Mouse (Mus musculus) naive thymus-derived CD4-positive, alpha-beta T cell, adult 2 months (primary cell): ENCODE results near the gene Cldn14.
"Not testable (repeated sequence)": the region's sequence is repeated elsewhere in the genome, so short reads cannot be mapped to it uniquely, and the experiment has no call there.

Experiments used
- DNase-seq: peaks from one replicate; pipeline ENCODE4 v3.0.0-alpha.2; 2011; ENCODE audit warnings: low read depth

Cldn14 gene

GRCm38 (mm10) chr16:94008737-94009136 is at the start of gene Cldn14:
Gene Cldn14 (minus strand): TSS chr16:94008837.
- no peak for DNase-seq

GRCm38 (mm10) chr16:94055576-94055975 is 46.9 kb upstream of the Cldn14 start:
- DNase-seq = no peak

- DNase-seq = no peak
Measured at GRCm38 (mm10) chr16:94055176-94055575, 46.5 kb upstream of the Cldn14 start.

GRCm38 (mm10) chr16:94050368-94050767 is 41.7 kb upstream of the Cldn14 start:
- DNase-seq = no peak

- DNase-seq = peak; percentile 20
Measured at GRCm38 (mm10) chr16:94044996-94045395, 36.4 kb upstream of the Cldn14 start.

GRCm38 (mm10) chr16:94043797-94044196 is 35.2 kb upstream of the Cldn14 start:
- DNase-seq = no peak

- DNase-seq = no peak
Measured at GRCm38 (mm10) chr16:94041065-94041712, 32.6 kb upstream of the Cldn14 start.

GRCm38 (mm10) chr16:94040485-94040884 is 31.8 kb upstream of the Cldn14 start:
- DNase-seq = no peak

GRCm38 (mm10) chr16:94038986-94039341 is 30.3 kb upstream of the Cldn14 start:
- no peak for DNase-seq

- peak; percentile 82 for DNase-seq
Measured at GRCm38 (mm10) chr16:94038272-94038985, 29.8 kb upstream of the Cldn14 start.

GRCm38 (mm10) chr16:94037280-94037679 is 28.6 kb upstream of the Cldn14 start:
- DNase-seq = peak; percentile 8

- no peak for DNase-seq
Measured at GRCm38 (mm10) chr16:94034152-94034551, 25.5 kb upstream of the Cldn14 start.

- DNase-seq = no peak
Measured at GRCm38 (mm10) chr16:94032270-94032669, 23.6 kb upstream of the Cldn14 start.

- DNase-seq = no peak
Measured at GRCm38 (mm10) chr16:94023352-94024280, 15.0 kb upstream of the Cldn14 start.

- not testable (repeated sequence) for DNase-seq
Measured at GRCm38 (mm10) chr16:94019725-94020124, 11.1 kb upstream of the Cldn14 start.

GRCm38 (mm10) chr16:94017953-94018352 is 9.3 kb upstream of the Cldn14 start:
- no peak for DNase-seq

- DNase-seq = no peak
Measured at GRCm38 (mm10) chr16:94014489-94015096, 6.0 kb upstream of the Cldn14 start.

GRCm38 (mm10) chr16:94013328-94014086 is 4.9 kb upstream of the Cldn14 start:
- DNase-seq = not testable (repeated sequence)

- no peak for DNase-seq
Measured at GRCm38 (mm10) chr16:94011224-94011623, 2.6 kb upstream of the Cldn14 start.

- no peak for DNase-seq
Measured at GRCm38 (mm10) chr16:94010633-94011032, 2.0 kb upstream of the Cldn14 start.

GRCm38 (mm10) chr16:94010156-94010555 is 1.5 kb upstream of the Cldn14 start:
- no peak for DNase-seq
